Mouse (Mus musculus) kidney, postnatal 10 days (tissue): ENCODE measurements around the gene Per1.

Experiments
- DNase-seq: peaks from one replicate; pipeline ENCODE4 v3.0.0; 2021; ENCODE audit warnings: mixed read lengths

Per1 gene

DNA sequence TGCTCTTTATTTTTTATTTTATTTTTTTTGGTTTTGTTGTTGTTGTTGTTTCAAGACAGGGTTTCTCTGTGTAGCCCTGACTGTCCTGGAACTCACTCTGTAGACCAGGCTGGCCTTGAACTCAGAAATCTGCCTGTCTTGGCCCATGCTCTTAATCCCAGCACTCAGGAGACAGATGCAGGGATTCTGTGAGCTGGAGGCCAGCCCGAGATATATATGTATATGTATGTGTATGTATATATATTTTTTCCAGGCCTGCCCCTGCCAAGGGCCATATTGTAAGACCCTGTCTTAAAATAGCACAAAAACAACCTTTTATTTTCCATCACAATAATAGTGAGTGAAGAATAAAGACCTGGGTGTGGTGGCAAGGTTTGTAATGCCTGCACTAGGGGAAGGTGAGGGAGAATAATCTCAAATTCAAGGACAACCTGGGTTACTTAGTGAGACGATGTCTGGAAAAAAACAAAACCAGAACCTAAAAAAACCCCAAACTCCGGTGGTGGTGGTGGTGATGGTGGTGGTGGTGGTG is 29.6 kb upstream of the Per1 start:
- no peak for DNase-seq

DNA sequence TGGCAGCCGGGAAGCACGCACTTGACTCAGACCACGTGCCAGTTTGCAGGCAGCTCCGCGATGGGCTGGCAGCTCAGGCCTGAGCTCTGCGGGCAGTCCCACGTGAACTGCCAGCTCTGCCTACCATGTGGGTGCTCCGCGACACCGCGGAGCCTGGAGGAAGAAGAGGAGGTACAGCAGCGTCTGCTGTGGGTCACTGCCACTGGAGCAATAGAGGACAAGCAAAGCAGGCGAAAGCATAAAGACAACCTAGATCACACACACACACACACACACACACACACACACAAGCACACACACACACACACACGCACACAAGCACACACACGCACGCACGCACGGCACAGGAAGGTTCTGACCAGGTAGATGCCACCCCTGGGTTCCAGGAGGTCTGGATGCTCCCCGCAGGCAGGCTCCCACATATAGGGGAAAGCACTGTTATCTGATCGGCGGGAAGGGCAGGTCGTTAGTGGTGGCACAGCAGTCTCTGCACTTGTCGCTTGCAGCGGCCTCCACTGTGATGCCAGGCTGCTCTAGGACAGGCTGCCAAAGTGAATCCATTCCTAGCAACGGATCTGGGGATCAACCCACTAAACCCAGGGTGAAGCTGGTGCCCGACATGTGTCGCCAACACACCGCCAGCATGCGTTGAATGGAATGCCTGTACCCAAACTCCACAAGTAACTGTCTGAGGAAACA is 28.7 kb upstream of the Per1 start:
- DNase-seq, result peak; percentile 38

DNA sequence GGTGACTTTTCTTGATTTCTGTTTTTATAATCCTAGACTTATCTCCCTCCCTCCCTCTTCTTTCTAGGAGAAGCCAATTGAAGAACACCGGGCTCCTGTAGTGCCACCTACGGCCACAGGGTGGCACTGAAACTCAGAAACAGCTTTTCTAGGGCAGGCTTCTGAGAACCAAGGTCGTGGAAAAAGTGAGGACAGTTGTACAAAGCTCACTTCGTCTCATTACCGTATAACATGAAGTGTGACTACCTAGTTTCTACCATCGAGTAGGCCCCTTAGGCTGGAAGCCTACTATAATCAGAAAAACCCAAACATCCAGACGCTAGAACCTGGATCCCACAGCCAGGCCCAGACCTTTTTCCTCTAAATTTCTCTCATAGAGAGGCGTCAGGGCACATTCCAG is 28.1 kb upstream of the Per1 start:
- peak; percentile 93 for DNase-seq

DNA sequence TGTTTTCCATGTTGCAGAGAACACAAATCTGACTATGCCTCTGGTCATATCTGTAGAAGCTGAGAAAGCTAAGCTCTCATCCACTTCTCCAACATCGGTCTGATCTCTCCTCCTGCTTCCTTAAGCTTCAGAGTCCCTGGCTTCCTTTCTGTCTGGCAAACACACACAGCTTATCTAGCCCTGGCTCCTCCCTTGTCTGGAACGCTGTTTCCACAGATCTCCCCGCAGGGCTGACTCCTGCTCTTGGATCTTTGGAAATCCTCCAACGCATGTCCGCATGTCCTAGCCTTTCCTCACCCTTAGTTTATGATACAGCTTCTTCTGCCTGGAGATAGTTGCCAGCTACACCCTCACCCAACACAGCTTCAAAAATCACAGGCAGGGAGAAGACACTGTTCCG is 27.4 kb upstream of the Per1 start:
- DNase-seq, result no peak

DNA sequence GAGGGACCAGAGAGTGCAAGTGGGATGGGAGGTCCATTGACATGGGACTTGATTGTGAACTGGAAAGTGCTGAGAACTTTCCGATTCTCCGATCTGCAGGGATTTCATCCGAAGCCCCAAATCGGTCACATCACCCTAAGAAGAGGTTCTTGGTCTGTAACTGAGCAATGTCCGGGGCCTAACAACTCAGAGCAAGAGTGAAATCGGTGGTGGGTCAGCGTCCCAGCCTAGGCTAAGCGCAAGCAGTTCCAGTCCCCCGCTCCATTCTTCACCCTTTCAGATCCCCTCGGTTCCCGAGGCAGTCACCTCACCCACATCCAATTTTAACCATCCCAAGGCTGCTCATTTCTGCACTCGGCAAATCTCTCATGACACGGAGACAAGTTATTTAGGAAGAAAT is 24.9 kb upstream of the Per1 start:
- DNase-seq, result peak; percentile 59

DNA sequence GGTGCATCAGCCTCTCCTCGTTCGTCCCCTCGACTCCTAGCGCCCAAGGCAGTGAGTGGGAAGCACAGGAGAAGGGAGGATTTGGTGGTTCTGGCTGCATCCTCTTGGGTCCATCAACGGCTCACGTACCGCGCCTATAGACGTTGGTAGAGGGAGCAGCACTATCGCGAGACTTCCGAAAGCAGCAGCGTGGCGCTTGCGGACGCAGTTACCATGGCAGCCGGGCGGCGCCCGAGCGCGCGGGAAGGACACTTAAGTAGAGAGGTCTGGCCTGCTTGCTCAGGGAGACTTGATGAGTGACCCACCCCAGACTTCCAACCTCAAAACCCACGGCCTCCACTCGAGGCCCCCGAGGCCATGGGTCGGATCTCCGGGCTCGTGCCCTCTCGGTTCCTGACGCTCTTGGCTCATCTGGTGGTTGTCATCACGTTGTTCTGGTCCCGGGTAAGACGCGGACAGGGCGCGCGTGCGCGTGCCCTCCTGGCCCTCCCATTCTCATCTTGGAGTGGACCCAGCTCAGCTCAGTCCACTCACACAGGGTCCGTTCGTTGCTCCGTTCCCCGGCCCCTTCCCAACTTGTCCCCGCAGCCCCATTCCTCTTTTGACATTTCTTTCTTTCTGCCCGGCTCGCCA is 24.3 kb upstream of the Per1 start, which contains the start of gene Tmem107:
Gene Tmem107 (plus strand): TSS at position 217 of the 633 bp plus-strand sequence.
- DNase-seq, result peak; percentile 97

DNA sequence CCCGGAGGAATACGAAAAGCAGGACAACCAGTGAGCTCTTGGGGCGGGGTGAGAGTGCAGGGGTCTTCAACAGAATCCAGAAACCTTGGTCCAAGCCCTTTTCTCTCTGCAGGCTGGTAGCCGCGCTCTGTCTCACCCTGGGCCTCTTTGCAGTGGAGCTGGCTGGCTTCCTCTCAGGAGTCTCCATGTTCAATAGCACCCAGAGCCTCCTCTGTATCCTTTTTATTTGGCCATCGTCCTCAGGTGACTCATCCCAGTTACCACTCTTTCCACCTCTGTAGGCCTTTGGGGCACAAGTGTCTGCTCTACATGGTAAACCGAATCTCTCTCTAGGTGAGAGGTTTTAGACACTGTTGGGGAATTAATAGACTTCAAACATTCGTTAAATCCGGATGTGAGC is 23.8 kb upstream of the Per1 start:
- no peak for DNase-seq

DNA sequence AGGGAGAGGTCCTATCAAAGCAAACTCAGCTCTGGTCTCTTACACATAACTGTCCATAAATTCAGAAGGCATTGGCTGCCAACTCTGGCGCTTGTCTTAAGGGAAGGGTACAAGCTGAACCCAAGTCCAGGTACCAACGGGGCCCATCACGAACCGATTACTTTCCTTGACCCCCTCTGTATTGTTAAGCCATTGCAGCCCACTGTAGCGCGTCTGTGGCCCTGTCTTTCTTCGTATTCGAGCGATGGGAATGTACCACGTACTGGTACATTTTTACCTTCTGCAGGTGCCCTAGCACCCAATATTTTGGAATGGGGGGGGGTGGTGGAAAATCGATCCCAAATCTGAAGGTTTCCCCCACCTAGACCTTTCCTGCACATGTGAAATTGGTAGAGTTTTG is 22.8 kb upstream of the Per1 start:
- no peak for DNase-seq

DNA sequence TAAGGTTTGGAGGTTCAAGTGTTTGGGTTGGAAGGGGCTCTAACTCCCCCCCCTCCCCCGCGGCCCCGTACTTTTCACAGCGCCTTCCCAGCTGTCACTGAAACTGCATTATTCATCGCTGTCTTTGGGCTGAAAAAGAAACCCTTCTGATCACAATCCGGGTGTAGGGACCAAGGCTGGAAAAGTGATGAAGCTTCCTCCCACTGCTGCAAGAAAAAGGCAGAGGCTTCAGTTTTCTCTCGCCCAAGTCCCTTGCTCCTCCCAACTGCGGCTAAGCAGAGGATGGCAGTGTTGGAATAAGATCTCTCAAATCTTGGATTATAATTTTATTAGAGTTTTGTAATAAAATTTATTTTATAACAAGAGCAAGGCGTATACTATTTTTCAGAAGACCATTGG is 22.4 kb upstream of the Per1 start:
- no peak for DNase-seq

DNA sequence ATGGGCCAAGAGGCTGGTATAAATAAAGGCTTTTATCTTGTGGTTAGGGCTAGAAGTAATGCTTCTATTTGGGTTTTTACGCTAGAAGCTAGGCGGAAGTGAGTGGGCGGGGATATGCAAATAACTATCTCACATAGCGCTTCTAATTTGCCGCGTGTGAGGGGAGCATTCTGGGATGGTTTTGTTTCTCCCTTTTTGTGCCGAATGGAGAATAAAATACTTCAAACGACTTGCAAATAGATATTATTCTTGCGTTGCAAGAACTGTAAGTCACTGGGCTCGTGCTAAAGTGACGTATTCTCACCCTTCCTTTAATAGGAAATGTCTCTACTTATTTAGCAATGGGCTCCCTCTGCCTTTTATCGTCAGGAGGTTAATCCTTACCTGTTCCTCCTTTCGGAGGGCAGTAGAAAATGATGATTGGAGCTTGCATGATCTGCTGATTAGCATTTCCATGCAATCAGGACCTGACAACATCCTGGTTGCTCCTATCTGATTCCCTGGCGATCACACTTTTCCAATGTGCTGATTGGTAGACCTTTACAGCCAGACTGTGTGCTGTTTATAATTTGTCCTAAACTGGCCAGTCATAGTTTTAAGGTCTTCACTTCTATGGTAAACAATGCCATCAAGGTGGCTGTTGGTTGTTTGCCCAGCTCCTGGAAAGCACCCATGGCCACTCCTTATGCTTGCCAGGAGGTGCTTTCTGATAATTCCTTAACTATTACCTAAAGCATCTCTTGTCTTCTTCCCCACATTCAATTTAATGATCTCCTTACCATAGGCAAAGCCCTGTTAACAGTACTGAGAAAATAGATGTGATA is 21.7 kb upstream of the Per1 start:
- peak; percentile 89 for DNase-seq

DNA sequence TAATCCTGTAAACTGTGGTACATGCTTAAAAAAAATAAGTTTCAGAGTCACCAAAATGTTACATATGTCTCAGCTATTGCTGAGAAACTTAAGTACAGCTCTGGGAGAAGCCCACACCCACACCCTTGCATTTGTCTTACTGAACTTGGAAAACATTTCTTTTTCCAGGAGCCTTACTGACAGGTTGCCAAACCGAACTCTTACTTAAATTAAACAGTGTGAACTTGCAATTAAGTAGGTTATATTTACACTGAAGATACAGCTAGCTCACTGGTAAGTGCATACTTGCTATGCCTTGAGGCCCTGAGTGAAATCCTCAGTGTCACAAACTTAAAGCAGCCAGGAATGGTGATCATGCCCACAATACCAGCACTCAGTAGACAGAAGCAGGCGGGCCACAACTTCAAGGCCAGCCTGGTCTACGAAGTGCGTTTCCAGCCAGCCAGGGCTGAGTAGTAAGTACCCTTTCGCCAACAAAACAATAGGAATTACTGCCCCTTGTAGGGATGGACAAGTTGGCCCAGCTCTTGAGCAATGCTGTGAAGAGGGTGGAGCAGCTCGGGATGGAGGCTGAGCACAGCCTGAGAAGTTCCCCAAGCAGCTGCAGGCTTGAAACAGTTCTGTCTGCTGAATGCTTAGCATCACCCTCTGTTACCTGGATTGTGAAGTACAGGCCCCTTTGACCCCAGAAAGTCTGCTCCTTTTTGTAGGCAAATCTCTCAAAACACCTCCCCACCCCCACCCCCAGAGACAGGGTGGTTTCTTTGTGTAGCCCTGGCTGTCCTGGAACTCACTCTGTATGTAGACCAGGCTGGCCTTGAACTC is 20.9 kb upstream of the Per1 start:
- no peak for DNase-seq

DNA sequence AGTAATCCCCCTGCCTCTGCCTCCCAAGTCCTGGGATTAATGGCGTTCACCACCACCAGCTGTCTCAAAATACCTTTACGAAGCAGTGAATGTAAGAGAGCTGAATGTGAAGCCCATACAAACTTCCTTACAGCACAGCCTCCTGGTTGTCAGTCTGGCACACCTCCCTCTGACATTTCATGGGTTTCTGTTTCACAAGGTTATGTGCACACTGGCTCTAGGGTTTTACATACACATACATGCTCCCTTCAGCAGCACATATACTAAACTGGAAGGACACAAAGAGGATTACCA is 20.3 kb upstream of the Per1 start:
- DNase-seq, result no peak

DNA sequence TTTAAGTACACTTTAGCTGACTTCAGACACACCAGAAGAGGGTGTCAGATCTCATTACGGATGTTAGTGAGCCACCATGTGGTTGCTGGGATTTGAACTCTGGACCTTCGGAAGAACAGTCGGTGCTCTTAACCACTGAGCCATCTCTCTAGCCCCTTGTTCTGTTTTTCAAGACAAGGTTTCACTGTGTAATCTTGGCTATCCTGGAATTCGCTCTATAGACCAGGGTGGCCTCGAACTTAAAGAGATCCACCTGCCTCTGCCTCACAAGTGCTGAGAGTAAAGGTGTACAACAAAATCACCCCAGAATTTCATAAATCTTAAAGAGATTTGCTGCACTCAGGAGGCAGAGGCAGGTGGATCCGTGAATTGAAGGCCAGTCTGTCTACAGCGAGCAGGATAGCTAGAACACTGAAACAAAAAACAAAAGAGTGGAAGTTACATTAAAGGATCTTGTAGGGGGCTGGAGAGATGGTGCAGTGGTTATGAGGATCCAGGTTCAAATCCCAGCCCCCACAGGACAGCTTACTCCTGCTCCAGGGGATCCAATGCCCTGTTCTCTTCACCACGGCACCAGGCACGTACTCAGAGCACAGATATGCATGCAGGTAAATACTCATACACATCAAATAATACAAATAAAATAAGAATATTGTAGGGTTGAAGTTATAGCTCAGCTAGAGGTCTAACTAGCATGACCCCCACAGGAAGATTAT is 19.1 kb upstream of the Per1 start:
- no peak for DNase-seq

DNA sequence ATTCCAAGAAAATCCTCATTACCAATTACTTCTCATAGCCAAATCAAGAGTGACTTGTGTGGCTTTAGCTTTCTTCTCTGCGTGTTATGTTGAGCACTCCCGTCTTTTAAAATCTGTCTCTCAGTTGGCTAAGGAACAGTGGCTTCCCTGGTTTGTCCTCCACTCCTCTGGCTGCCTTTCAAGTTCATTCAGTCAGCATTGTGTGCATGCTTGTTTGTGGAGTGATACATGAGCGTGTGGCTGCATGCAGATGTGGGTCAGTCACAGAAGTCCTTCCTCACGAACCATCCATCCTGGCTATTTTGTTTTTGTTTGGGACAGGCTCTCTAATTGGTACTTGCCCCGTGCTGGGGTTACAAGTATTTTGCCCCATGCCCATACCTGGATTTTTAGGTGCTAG is 18.4 kb upstream of the Per1 start:
- no peak for DNase-seq

DNA sequence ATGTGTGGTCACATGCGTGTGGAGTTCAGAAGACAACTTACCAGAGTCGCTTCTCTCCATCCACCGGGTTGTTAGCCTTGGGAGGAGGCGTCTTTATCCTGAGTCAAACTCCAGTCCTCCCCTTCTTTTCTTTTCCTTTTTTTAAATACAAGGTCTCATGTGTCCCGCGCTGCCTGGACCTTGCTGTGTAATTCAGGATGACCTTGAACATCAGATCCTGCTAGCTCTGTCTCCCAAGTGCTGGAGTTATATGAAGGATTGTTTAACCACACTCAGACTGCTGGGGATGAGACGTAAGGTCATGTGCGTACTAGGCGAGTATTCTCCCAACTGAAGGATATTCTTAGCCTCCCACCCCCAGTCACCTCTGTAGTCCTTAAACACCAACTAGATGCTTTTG is 17.7 kb upstream of the Per1 start:
- DNase-seq, result no peak

DNA sequence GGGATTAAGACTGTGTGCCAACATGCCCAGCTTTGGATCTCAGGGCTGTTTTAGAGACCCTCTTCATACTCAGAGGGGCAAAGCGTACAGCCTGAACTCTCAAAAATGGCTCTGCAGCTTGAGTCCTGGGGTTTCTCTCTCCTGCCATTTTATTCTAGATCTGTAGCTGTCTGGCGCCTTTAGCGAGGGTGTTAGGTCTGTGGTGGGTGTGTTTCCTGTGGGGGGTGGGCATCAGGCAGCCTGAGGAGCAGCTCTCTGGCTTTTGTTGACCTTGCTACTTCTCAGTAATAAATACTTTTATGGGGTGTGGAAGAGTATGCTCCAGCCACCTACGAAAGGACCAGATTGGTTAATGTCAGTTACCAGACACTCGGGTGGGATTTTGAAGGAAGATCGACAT is 17.0 kb upstream of the Per1 start:
- DNase-seq, result no peak

DNA sequence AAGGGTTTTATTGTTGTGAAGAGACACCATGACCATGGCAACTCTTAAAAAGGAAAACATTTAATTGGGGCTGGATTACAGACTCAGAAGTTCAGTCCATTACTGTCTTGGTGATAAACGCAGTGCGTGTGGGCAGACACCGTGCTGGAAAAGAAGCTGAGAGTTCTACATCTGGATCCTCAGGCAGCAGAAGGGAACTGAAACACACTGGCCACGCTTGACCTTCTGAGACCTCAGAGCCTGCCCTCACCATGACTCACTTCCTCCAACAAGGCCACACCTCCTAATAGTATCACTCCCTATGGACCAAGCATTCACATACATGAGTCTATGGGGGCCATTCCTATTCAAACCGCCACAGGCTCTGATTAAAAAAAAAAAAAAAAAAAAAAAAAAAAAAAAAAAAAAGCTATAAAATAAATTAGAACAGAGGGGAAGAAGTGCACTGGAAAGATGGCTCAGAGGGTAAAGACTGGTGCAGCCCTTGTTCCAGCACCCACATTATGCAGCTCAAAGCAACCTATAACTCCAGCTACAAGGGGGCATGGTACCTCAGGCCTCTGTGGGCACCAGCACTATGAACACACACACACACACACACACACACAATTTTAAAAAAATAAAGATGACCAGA is 16.1 kb upstream of the Per1 start:
- DNase-seq, result no peak

DNA sequence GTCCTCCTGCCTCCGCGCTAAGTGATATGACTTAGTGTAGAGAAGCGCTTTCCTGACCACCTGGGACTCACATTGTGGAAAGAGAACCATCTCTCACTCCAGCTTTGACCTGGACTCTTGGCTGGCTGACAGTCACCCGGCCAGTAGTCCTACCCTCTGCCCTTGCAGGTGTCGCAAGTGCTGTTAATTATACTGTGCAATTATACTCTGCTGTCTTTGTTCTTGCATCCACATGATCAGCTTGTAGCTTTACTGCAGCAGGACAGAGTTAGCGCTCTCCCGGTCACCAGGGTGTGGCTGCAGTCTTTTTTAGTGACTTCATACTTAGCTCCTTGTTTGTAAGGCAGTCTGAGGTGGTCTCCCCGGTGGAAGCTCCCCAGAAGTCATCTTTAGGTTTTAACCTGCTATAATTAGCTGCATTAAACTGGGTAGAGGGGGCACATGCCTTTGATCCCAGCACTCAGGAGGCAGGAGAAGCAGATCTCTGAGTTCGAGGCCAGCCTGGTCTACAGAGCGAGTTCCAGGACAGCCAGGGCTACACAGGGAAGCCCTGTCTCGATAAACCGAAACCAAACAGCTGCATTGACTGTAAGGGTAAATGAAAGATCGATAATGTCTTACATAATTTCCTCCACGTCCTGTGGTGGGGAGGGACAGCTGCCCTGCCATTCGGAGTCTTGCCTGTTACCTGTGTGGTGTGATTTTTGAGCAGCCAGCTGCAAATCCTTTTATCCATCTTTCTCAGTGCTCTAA is 14.7 kb upstream of the Per1 start:
- DNase-seq, result no peak

DNA sequence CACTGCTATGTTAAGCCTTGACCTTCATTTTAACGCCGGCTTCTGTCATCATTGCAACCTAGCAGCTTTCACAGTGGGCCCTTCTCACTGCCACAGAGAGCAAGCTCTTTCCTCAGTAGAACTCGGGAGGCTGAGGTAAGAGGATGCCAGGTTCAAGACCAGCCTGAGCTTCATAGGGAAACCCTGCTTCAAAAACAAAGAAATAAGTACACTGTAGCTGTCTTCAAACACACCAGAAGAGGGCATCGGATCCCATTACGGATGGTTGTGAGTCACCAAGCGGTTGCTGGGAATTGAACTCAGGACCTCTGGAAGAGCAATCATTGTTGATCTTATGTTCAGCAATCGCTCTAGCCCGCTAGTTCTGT is 14.2 kb upstream of the Per1 start:
- no peak for DNase-seq

DNA sequence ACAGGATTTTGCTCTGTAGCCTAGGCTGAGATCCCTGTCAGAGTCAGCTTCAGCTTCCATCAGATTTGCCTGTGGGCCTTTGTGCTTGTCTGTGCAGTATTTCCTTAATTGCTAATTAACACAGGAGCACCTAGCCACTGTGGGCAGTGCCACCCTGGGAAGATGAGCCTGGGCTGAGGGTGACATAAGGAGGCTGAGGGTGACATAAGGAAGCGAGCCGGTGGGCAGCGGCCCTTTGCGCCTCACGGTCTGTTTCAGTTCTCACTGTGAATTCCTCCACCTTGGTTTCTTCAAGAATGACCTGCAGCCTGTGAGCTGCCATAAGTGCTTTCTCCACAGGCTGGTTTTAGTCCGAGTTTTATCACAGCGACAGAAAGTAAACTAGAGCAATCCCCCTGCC is 13.4 kb upstream of the Per1 start:
- no peak for DNase-seq

DNA sequence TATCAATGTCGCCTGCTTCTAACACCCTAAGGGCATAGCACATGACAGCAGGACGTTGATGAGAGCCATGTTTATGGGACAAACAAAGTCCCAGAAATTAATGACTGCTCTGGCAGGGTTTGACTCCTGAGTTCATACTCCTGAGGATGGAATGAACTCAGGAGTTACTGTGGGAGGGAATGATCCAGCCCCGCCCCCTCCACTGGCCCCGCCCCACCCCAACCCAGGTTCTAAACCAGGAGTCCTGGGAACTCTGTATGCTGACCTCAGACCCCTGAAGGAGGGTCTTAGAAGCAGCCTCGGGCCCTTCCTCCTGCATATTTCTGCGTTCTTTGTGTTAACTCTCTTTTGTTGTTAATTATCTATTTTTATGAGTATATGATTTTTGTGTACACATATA is 9.4 kb upstream of the Per1 start:
- DNase-seq, result peak; percentile 7
